Mouse (Mus musculus) liver, embryonic 16.5 days (tissue): Measurements from ENCODE around the gene Serpine1. TPM values are rescaled to one million over a fixed set of nuclear protein-coding genes. Genes with fewer than 3 reads are reported as not detected.

Experiments used
- ATAC-seq: fragments of 200-750 bp; cut with Nextera tagmentation; 2 replicates; pipeline ENCODE4 v1.8.0; 2017; ENCODE audit warnings: low read depth, mild to moderate bottlenecking, moderate number of reproducible peaks, moderate library complexity
- H3K27ac ChIP-seq: fragments of 300-500 bp; sonication (generic); 2 replicates; pipeline ENCODE4 v1.5.1; 2014; ENCODE audit warnings: mild to moderate bottlenecking, low read length
- H3K27me3 ChIP-seq: fragments of 300-500 bp; sonication (generic); 2 replicates; pipeline ENCODE4 v1.6.1; 2014; ENCODE audit warnings: low read depth, low read length, mixed read lengths; ENCODE audit not compliant: control insufficient read depth, insufficient read depth
- H3K36me3 ChIP-seq: fragments of 300-500 bp; sonication (generic); 2 replicates; pipeline ENCODE4 v1.6.1; 2014; ENCODE audit warnings: mild to moderate bottlenecking; ENCODE audit not compliant: control insufficient read depth, insufficient read depth
- H3K4me1 ChIP-seq: fragments of 300-500 bp; sonication (generic); 2 replicates; pipeline ENCODE4 v1.6.1; 2014; ENCODE audit warnings: low read depth, low read length, mixed read lengths; ENCODE audit not compliant: control insufficient read depth
- H3K4me2 ChIP-seq: fragments of 300-500 bp; sonication (generic); 2 replicates; pipeline ENCODE4 v1.6.1; 2014; ENCODE audit warnings: low read depth, low read length, mixed read lengths
- H3K4me3 ChIP-seq: fragments of 300-500 bp; sonication (generic); 2 replicates; pipeline ENCODE4 v1.5.1; 2014; ENCODE audit warnings: low read depth, mild to moderate bottlenecking, low read length
- H3K9ac ChIP-seq: fragments of 300-500 bp; sonication (generic); 2 replicates; pipeline ENCODE4 v1.6.1; 2014; ENCODE audit warnings: low read depth, low read length
- H3K9me3 ChIP-seq: fragments of 300-500 bp; sonication (generic); replicated peaks from 2 replicates; pipeline ENCODE4 v1.6.1; 2016; ENCODE audit warnings: low read length; ENCODE audit not compliant: control insufficient read depth
- WGBS: fragments of 180-500 bp; shearing (Covaris S2); extraction: QIAGEN DNeasy Blood & Tissue Kit; methylation state at CpG from one replicate; pipeline ENCODE4 v1.1.7; 2014; ENCODE audit not compliant: insufficient replicate concordance; 5-methylcytosine and 5-hydroxymethylcytosine counted together
- polyA plus RNA-seq: library from polyadenylated mRNA; unstranded; fragments of >200 nt; fragmentation: Nextera tagmentation; extraction: Ambion mirVana; gene quantifications from 2 replicates; pipeline ENCODE4 v1.2.1, GENCODE M21; 2015

Gene Serpine1
- polyA plus RNA-seq, 1 experiment from 2014 or later, result 0.34 TPM

GRCm38 (mm10) chr5:137102575-137103522 is 30.8 kb upstream of the Serpine1 start:
- Histone ChIP-seq H3K27ac (peak overlapping the region; percentile 99), H3K9ac (peak overlapping the region; percentile 72), H3K4me2 (peak overlapping the region; percentile 73), H3K27me3 (no peaks in the 10 kb centered on the region), H3K9me3 (no peaks in the 10 kb centered on the region), H3K36me3 (peaks cover 2% of the 10 kb centered on the region; the same call in 1 of the 2 replicates), H3K4me1 (peaks cover 78% of the 10 kb centered on the region), H3K4me3 (peak overlapping the region; percentile 35; the same call in 1 of the 2 replicates)
- ATAC-seq, result peak; percentile 91
- WGBS, result 33% methylated on average over 28 of the region's 28 CpGs

- Histone ChIP-seq H3K9ac (peak overlapping the region; percentile 72; the same call in 1 of the 2 replicates), H3K27me3 (no peaks in the 10 kb centered on the region), H3K36me3 (peaks cover 2% of the 10 kb centered on the region; the same call in 1 of the 2 replicates), H3K4me3 (no peak overlapping the region), H3K4me1 (peaks cover 78% of the 10 kb centered on the region), H3K9me3 (no peaks in the 10 kb centered on the region), H3K4me2 (no peak overlapping the region), H3K27ac (peak overlapping the region; percentile 99)
- 71% methylated on average over 10 of the region's 10 CpGs for WGBS
- ATAC-seq, result no peak
Measured at GRCm38 (mm10) chr5:137102078-137102477, 30.0 kb upstream of the Serpine1 start.

GRCm38 (mm10) chr5:137100660-137101059 is 28.6 kb upstream of the Serpine1 start:
- Histone ChIP-seq H3K27ac (peak overlapping the region; percentile 60), H3K9me3 (no peaks in the 10 kb centered on the region), H3K4me3 (no peak overlapping the region), H3K4me2 (no peak overlapping the region), H3K36me3 (peaks cover 2% of the 10 kb centered on the region; the same call in 1 of the 2 replicates), H3K4me1 (peaks cover 67% of the 10 kb centered on the region), H3K9ac (peak overlapping the region; percentile 14; the same call in 1 of the 2 replicates), H3K27me3 (no peaks in the 10 kb centered on the region)
- WGBS, result 39% methylated on average over 4 of the region's 4 CpGs
- ATAC-seq, result no peak

GRCm38 (mm10) chr5:137098418-137098817 is 26.4 kb upstream of the Serpine1 start:
- H3K36me3 ChIP-seq, result no peaks in the 10 kb centered on the region
- no peaks in the 10 kb centered on the region for H3K9me3 ChIP-seq
- ATAC-seq, result peak; percentile 44
- H3K27ac ChIP-seq, result peak overlapping the region; percentile 77
- WGBS, result 27% methylated on average over 11 of the region's 11 CpGs
- H3K4me3 ChIP-seq, result no peak overlapping the region
- H3K9ac ChIP-seq, result no peak overlapping the region
- peaks cover 47% of the 10 kb centered on the region for H3K4me1 ChIP-seq
- no peaks in the 10 kb centered on the region for H3K27me3 ChIP-seq
- peak overlapping the region; percentile 45 for H3K4me2 ChIP-seq

GRCm38 (mm10) chr5:137096037-137096436 is 24.0 kb upstream of the Serpine1 start:
- 74% methylated on average over 1 of the region's 1 CpGs for WGBS
- H3K4me3 ChIP-seq, result no peak overlapping the region
- no peaks in the 10 kb centered on the region for H3K36me3 ChIP-seq
- no peak overlapping the region for H3K27ac ChIP-seq
- no peak overlapping the region for H3K4me2 ChIP-seq
- no peaks in the 10 kb centered on the region for H3K9me3 ChIP-seq
- H3K4me1 ChIP-seq, result peaks cover 26% of the 10 kb centered on the region
- ATAC-seq, result no peak
- no peaks in the 10 kb centered on the region for H3K27me3 ChIP-seq
- no peak overlapping the region for H3K9ac ChIP-seq

GRCm38 (mm10) chr5:137095135-137095534 is 23.1 kb upstream of the Serpine1 start:
- Histone ChIP-seq H3K9ac (no peak overlapping the region), H3K4me3 (no peak overlapping the region), H3K9me3 (no peaks in the 10 kb centered on the region), H3K27ac (no peak overlapping the region), H3K4me2 (no peak overlapping the region), H3K27me3 (no peaks in the 10 kb centered on the region), H3K36me3 (no peaks in the 10 kb centered on the region), H3K4me1 (peaks cover 19% of the 10 kb centered on the region)
- no peak for ATAC-seq
- WGBS, result 45% methylated on average over 10 of the region's 10 CpGs

- ATAC-seq, result no peak
- WGBS, result 63% methylated on average over 9 of the region's 9 CpGs
- no peaks in the 10 kb centered on the region for H3K27me3 ChIP-seq
- H3K27ac ChIP-seq, result no peak overlapping the region
- H3K9me3 ChIP-seq, result no peaks in the 10 kb centered on the region
- no peak overlapping the region for H3K4me2 ChIP-seq
- no peaks in the 10 kb centered on the region for H3K36me3 ChIP-seq
- no peak overlapping the region for H3K9ac ChIP-seq
- no peak overlapping the region for H3K4me3 ChIP-seq
- H3K4me1 ChIP-seq, result peaks cover 12% of the 10 kb centered on the region
Measured at GRCm38 (mm10) chr5:137093720-137094119, 21.7 kb upstream of the Serpine1 start.

- Histone ChIP-seq H3K4me1 (peaks cover 2% of the 10 kb centered on the region; the same call in 1 of the 2 replicates), H3K9ac (no peak overlapping the region), H3K27me3 (no peaks in the 10 kb centered on the region), H3K27ac (no peak overlapping the region), H3K4me2 (no peak overlapping the region), H3K9me3 (no peaks in the 10 kb centered on the region), H3K4me3 (no peak overlapping the region), H3K36me3 (no peaks in the 10 kb centered on the region)
- WGBS, result 32% methylated on average over 6 of the region's 6 CpGs
- no peak for ATAC-seq
Measured at GRCm38 (mm10) chr5:137091560-137091959, 19.5 kb upstream of the Serpine1 start.

- Histone ChIP-seq H3K4me2 (no peak overlapping the region), H3K27ac (no peak overlapping the region), H3K9me3 (no peaks in the 10 kb centered on the region), H3K4me3 (no peak overlapping the region), H3K27me3 (no peaks in the 10 kb centered on the region), H3K9ac (no peak overlapping the region), H3K4me1 (peaks cover 2% of the 10 kb centered on the region; the same call in 1 of the 2 replicates), H3K36me3 (no peaks in the 10 kb centered on the region)
- 63% methylated on average over 10 of the region's 10 CpGs for WGBS
- ATAC-seq, result no peak
Measured at GRCm38 (mm10) chr5:137090870-137091269, 18.8 kb upstream of the Serpine1 start.
